Mouse (Mus musculus): Measurements from ENCODE around the gene Fam50b. TPM values are rescaled to one million over a fixed set of nuclear protein-coding genes. Genes with fewer than 3 reads are reported as not detected.

The Fam50b gene
- polyA plus RNA-seq, 1 experiment from 2014 or later: not detected

- Histone ChIP-seq H3K4me1 (replicated peaks; ENCODE audit: control insufficient read depth, insufficient read depth, low read length) (no peaks in the 10 kb centered on the region), H3K27ac (ENCODE audit: low read depth, low read length) (no peak overlapping the region), H3K9me3 (ENCODE audit: control insufficient read depth, low read length) (no peaks in the 10 kb centered on the region; the same call in 1 of the 2 replicates), H3K27me3 (ENCODE audit: control insufficient read depth, insufficient read depth, low read length) (no peaks in the 10 kb centered on the region), H3K4me3 (ENCODE audit: low read depth, low read length) (no peak overlapping the region), H3K9ac (ENCODE audit: low read length) (no peak overlapping the region), H3K36me3 (ENCODE audit: control insufficient read depth, insufficient read depth, low read length) (no peaks in the 10 kb centered on the region), H3K4me2 (ENCODE audit: low read depth, low read length, severe bottlenecking) (no peak overlapping the region)
- WGBS: 78% methylated on average over 3 of the region's 3 CpGs
- ATAC-seq (replicated peaks; ENCODE audit: low FRiP score): no peak
- DNase-seq (ENCODE audit: low spot score): no peak
These were observed 7.3 kb downstream of the Fam50b start for GRCm38 (mm10) chr13:34741813-34742568.

GRCm38 (mm10) chr13:34746811-34747210 is 12.2 kb downstream of the Fam50b start:
- Histone ChIP-seq H3K27ac (ENCODE audit: low read depth, low read length) (no peak overlapping the region), H3K4me3 (ENCODE audit: low read depth, low read length) (no peak overlapping the region), H3K4me1 (replicated peaks; ENCODE audit: control insufficient read depth, insufficient read depth, low read length) (no peaks in the 10 kb centered on the region), H3K27me3 (ENCODE audit: control insufficient read depth, insufficient read depth, low read length) (no peaks in the 10 kb centered on the region), H3K36me3 (ENCODE audit: control insufficient read depth, insufficient read depth, low read length) (no peaks in the 10 kb centered on the region), H3K9ac (ENCODE audit: low read length) (no peak overlapping the region), H3K9me3 (ENCODE audit: control insufficient read depth, low read length) (no peaks in the 10 kb centered on the region; the same call in 1 of the 2 replicates), H3K4me2 (ENCODE audit: low read depth, low read length, severe bottlenecking) (no peak overlapping the region)
- ATAC-seq (replicated peaks; ENCODE audit: low FRiP score) (no peak), DNase-seq (ENCODE audit: low spot score) (no peak)
- 93% methylated on average over 34 of the region's 34 CpGs for WGBS

GRCm38 (mm10) chr13:34748530-34748929 is 13.9 kb downstream of the Fam50b start:
- Histone ChIP-seq H3K27ac (ENCODE audit: low read depth, low read length) (no peak overlapping the region), H3K9me3 (ENCODE audit: control insufficient read depth, low read length) (no peaks in the 10 kb centered on the region; the same call in 1 of the 2 replicates), H3K27me3 (ENCODE audit: control insufficient read depth, insufficient read depth, low read length) (no peaks in the 10 kb centered on the region), H3K36me3 (ENCODE audit: control insufficient read depth, insufficient read depth, low read length) (no peaks in the 10 kb centered on the region), H3K4me1 (replicated peaks; ENCODE audit: control insufficient read depth, insufficient read depth, low read length) (no peaks in the 10 kb centered on the region), H3K9ac (ENCODE audit: low read length) (no peak overlapping the region), H3K4me3 (ENCODE audit: low read depth, low read length) (no peak overlapping the region), H3K4me2 (ENCODE audit: low read depth, low read length, severe bottlenecking) (no peak overlapping the region)
- ATAC-seq (replicated peaks; ENCODE audit: low FRiP score): no peak
- WGBS: 68% methylated on average over 3 of the region's 3 CpGs
- no peak for DNase-seq (ENCODE audit: low spot score)

GRCm38 (mm10) chr13:34759202-34759601 is 24.6 kb downstream of the Fam50b start:
- Histone ChIP-seq H3K4me2 (ENCODE audit: low read depth, low read length, severe bottlenecking) (no peak overlapping the region), H3K27ac (ENCODE audit: low read depth, low read length) (no peak overlapping the region), H3K9ac (ENCODE audit: low read length) (no peak overlapping the region), H3K36me3 (ENCODE audit: control insufficient read depth, insufficient read depth, low read length) (no peaks in the 10 kb centered on the region), H3K27me3 (ENCODE audit: control insufficient read depth, insufficient read depth, low read length) (no peaks in the 10 kb centered on the region), H3K4me3 (ENCODE audit: low read depth, low read length) (no peak overlapping the region), H3K4me1 (replicated peaks; ENCODE audit: control insufficient read depth, insufficient read depth, low read length) (peaks cover 3% of the 10 kb centered on the region; the same call in 1 of the 2 replicates), H3K9me3 (ENCODE audit: control insufficient read depth, low read length) (no peaks in the 10 kb centered on the region)
- ATAC-seq (replicated peaks; ENCODE audit: low FRiP score) (no peak), DNase-seq (ENCODE audit: low spot score) (no peak)
- WGBS: 95% methylated on average over 9 of the region's 9 CpGs

DNA sequence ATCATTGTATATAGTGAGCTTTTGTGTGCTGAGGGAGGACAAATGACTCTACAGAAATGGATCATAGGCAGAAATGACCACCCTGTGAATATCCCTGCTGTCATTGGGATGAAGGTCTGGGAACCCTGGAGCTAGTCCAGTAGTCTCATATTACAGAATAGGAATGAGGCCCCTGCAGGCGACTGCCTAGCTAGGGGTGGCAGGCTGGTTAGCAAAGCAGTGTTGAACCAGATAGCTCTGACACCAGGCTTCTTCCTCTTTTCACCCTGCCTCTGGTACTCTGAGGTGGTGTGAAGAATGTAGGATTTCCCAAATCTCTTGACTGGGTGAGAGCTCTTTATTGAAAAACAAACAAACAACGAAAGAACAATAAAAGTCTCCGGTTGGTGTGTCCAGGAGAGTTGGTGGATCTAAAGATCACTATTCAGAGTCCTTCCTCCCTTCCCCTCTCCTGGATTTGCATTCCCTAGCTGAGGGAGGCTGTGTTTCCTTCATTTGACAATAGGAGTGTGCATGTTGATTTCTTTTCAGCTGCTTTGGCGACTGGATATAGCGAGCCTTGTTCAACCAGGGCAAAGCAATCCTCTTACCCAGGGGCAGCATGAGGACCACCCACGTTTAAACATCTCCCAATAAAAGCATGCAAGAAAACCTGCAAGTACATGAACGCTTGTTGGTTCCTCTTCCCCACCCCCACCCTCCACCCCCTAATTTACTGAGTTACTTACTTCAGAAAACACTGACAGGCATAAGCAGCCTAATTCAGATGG is 26.1 kb downstream of the Fam50b start:
- H3K4me1 ChIP-seq (replicated peaks; ENCODE audit: control insufficient read depth, insufficient read depth, low read length): peaks cover 3% of the 10 kb centered on the region; the same call in 1 of the 2 replicates
- WGBS: 9% methylated on average over 7 of the region's 7 CpGs
- H3K4me3 ChIP-seq (ENCODE audit: low read depth, low read length): no peak overlapping the region
- H3K36me3 ChIP-seq (ENCODE audit: control insufficient read depth, insufficient read depth, low read length): no peaks in the 10 kb centered on the region
- no peak overlapping the region for H3K4me2 ChIP-seq (ENCODE audit: low read depth, low read length, severe bottlenecking)
- no peak for DNase-seq (ENCODE audit: low spot score)
- H3K9me3 ChIP-seq (ENCODE audit: control insufficient read depth, low read length): no peaks in the 10 kb centered on the region
- H3K9ac ChIP-seq (ENCODE audit: low read length): no peak overlapping the region
- H3K27ac ChIP-seq (ENCODE audit: low read depth, low read length): no peak overlapping the region
- peak; percentile 66; the same call in 1 of the 2 replicates for ATAC-seq (replicated peaks; ENCODE audit: low FRiP score)
- H3K27me3 ChIP-seq (ENCODE audit: control insufficient read depth, insufficient read depth, low read length): no peaks in the 10 kb centered on the region

DNA sequence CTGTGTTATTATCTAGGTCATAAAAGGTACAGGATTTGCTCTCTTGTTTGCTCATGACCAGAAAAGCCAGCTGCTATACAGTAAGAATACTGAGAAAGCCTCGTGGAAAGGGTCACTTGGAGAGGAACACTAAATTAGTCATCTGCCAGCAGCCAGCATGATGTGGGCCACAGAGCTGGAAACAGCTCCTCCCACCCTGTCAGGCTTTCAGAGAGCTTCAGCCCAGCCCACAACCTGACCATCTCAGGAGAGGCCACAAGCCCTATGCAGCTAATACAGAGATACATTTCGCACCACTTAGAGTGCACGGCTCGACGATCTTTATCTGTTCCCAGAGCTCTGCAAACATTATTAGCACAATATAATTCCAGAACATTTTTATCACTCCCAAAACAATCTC is 27.5 kb downstream of the Fam50b start:
- Histone ChIP-seq H3K4me3 (ENCODE audit: low read depth, low read length) (no peak overlapping the region), H3K4me2 (ENCODE audit: low read depth, low read length, severe bottlenecking) (no peak overlapping the region), H3K4me1 (replicated peaks; ENCODE audit: control insufficient read depth, insufficient read depth, low read length) (peaks cover 3% of the 10 kb centered on the region; the same call in 1 of the 2 replicates), H3K36me3 (ENCODE audit: control insufficient read depth, insufficient read depth, low read length) (no peaks in the 10 kb centered on the region), H3K27ac (ENCODE audit: low read depth, low read length) (no peak overlapping the region), H3K9ac (ENCODE audit: low read length) (no peak overlapping the region), H3K9me3 (ENCODE audit: control insufficient read depth, low read length) (no peaks in the 10 kb centered on the region), H3K27me3 (ENCODE audit: control insufficient read depth, insufficient read depth, low read length) (no peaks in the 10 kb centered on the region)
- DNase-seq (ENCODE audit: low spot score) (no peak), ATAC-seq (replicated peaks; ENCODE audit: low FRiP score) (no peak)
- WGBS: 67% methylated on average over 5 of the region's 5 CpGs

DNA sequence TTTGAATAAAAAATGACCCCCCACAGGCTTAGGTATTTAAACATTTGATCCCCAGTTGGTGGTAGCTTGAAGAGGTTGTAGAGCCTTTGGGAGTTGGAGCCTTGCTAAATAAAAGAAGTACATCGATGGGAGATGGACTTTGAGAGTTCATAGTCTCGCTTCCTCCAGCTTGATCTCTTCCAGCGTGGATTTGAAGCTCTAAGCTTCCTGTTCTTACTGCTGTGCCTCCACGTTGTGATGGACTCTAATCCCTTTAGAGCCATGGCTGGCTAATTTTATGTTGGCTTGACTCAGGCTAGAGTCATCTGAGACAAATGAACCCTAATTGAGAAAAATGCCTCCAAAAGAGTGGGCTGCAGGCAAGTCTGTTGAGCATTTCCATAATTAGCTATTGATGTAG is 28.2 kb downstream of the Fam50b start:
- H3K27me3 ChIP-seq (ENCODE audit: control insufficient read depth, insufficient read depth, low read length): no peaks in the 10 kb centered on the region
- H3K4me2 ChIP-seq (ENCODE audit: low read depth, low read length, severe bottlenecking): no peak overlapping the region
- no peak for DNase-seq (ENCODE audit: low spot score)
- no peaks in the 10 kb centered on the region for H3K9me3 ChIP-seq (ENCODE audit: control insufficient read depth, low read length)
- 34% methylated on average over 4 of the region's 4 CpGs for WGBS
- no peak overlapping the region for H3K27ac ChIP-seq (ENCODE audit: low read depth, low read length)
- H3K4me1 ChIP-seq (replicated peaks; ENCODE audit: control insufficient read depth, insufficient read depth, low read length): peaks cover 3% of the 10 kb centered on the region; the same call in 1 of the 2 replicates
- ATAC-seq (replicated peaks; ENCODE audit: low FRiP score): no peak
- no peak overlapping the region for H3K9ac ChIP-seq (ENCODE audit: low read length)
- H3K36me3 ChIP-seq (ENCODE audit: control insufficient read depth, insufficient read depth, low read length): no peaks in the 10 kb centered on the region
- H3K4me3 ChIP-seq (ENCODE audit: low read depth, low read length): no peak overlapping the region

DNA sequence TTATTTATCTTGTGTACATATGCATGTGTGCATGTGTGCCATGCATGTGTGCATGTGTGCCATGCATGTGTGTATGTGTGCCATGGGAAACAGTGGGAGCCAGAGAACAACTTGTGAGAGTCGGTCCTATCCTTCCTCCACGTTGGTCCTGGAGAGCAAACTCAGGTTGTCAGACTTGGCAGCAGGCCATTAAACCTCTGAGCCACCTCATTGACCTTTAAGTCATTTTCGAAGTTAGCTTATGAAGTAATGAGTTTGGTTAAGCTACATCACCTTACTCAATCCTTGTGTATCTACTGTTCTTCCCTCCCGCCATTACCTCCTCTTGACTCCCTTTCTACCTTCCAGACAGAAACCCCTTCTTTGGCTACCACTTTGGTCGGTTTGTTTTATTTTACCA is 30.6 kb downstream of the Fam50b start:
- Histone ChIP-seq H3K4me2 (ENCODE audit: low read depth, low read length, severe bottlenecking) (no peak overlapping the region), H3K4me3 (ENCODE audit: low read depth, low read length) (no peak overlapping the region), H3K9ac (ENCODE audit: low read length) (no peak overlapping the region), H3K27ac (ENCODE audit: low read depth, low read length) (no peak overlapping the region), H3K27me3 (ENCODE audit: control insufficient read depth, insufficient read depth, low read length) (no peaks in the 10 kb centered on the region), H3K9me3 (ENCODE audit: control insufficient read depth, low read length) (no peaks in the 10 kb centered on the region), H3K36me3 (ENCODE audit: control insufficient read depth, insufficient read depth, low read length) (no peaks in the 10 kb centered on the region), H3K4me1 (replicated peaks; ENCODE audit: control insufficient read depth, insufficient read depth, low read length) (peaks cover 3% of the 10 kb centered on the region; the same call in 1 of the 2 replicates)
- DNase-seq (ENCODE audit: low spot score): no peak
- ATAC-seq (replicated peaks; ENCODE audit: low FRiP score): no peak
- 91% methylated on average over 5 of the region's 5 CpGs for WGBS

Measured in forebrain, embryonic 11.5 days (tissue).